Mouse (Mus musculus): Measurements from ENCODE around the gene Fbxl8. TPM values are rescaled to one million over a fixed set of nuclear protein-coding genes. Genes with fewer than 3 reads are reported as not detected.
"Not testable (repeated sequence)": the region's sequence is repeated elsewhere in the genome, so short reads cannot be mapped to it uniquely, and the experiment has no call there.

The Fbxl8 gene
- polyA plus RNA-seq, 1 experiment from 2014 or later: 1.3 TPM

- no peaks in the 10 kb centered on the region for H3K27me3 ChIP-seq
Measured at GRCm38 (mm10) chr8:105289805-105290460, 25.5 kb downstream of the Fbxl8 start, which contains the start of gene 4931428F04Rik. Gene 4931428F04Rik (minus strand): TSS chr8:105289864.

GRCm38 (mm10) chr8:105290554-105291314 is 26.3 kb downstream of the Fbxl8 start:
- Histone ChIP-seq H3K9me3 (no peaks in the 10 kb centered on the region), H3K4me2 (peak overlapping the region; percentile 69), H3K9ac (0 out of 2 replicates have a peak overlapping the region, but pooled peaks have one; percentile 40), H3K4me3 (peak overlapping the region; percentile 56), H3K4me1 (replicated peaks) (peaks cover 42% of the 10 kb centered on the region), H3K27me3 (no peaks in the 10 kb centered on the region), H3K27ac (replicated peaks) (no peak overlapping the region), H3K36me3 (no peaks in the 10 kb centered on the region)
- peak; percentile 1; the same call in 1 of the 2 replicates for ATAC-seq (ENCODE audit: low FRiP score, low read depth)
- 5% methylated on average over 31 of the region's 31 CpGs for WGBS

More at GRCm38 (mm10) chr8:105289805-105290460, 25.5 kb downstream of the Fbxl8 start, which contains the start of gene 4931428F04Rik:
- peak within 1 kb of the TSS; percentile 56 for H3K4me3 ChIP-seq
- peak within 1 kb of the TSS; percentile 40 for H3K9ac ChIP-seq
- peaks cover 7% of the 10 kb centered on the region for H3K36me3 ChIP-seq
- H3K9me3 ChIP-seq: no peaks in the 10 kb centered on the region
- peak within 1 kb of the TSS; percentile 69 for H3K4me2 ChIP-seq
- WGBS: 2% methylated on average over 43 of the region's 43 CpGs
- ATAC-seq (ENCODE audit: low FRiP score, low read depth): peak; percentile 6
- H3K27ac ChIP-seq (replicated peaks): peak within 1 kb of the TSS; percentile 94
- H3K4me1 ChIP-seq (replicated peaks): peaks cover 50% of the 10 kb centered on the region

- H3K9me3 ChIP-seq; ATAC-seq (ENCODE audit: low FRiP score, low read depth); H3K27me3 ChIP-seq; H3K36me3 ChIP-seq; H3K9ac ChIP-seq; H3K4me3 ChIP-seq; H3K4me2 ChIP-seq; H3K27ac ChIP-seq (replicated peaks): not testable (repeated sequence)
- H3K4me1 ChIP-seq (replicated peaks): peaks cover 35% of the 10 kb centered on the region
- 85% methylated on average over 8 of the region's 8 CpGs for WGBS
Measured at GRCm38 (mm10) chr8:105291364-105291763, 26.9 kb downstream of the Fbxl8 start.

- H3K9ac ChIP-seq; H3K9me3 ChIP-seq; H3K36me3 ChIP-seq; ATAC-seq (ENCODE audit: low FRiP score, low read depth); H3K4me2 ChIP-seq; H3K4me3 ChIP-seq; H3K27ac ChIP-seq (replicated peaks); H3K27me3 ChIP-seq: not testable (repeated sequence)
- WGBS: 62% methylated on average over 3 of the region's 3 CpGs
- peaks cover 32% of the 10 kb centered on the region for H3K4me1 ChIP-seq (replicated peaks)
Measured at GRCm38 (mm10) chr8:105291802-105292201, 27.4 kb downstream of the Fbxl8 start.

- Histone ChIP-seq H3K4me1 (replicated peaks) (peaks cover 31% of the 10 kb centered on the region), H3K4me3 (no peak overlapping the region), H3K4me2 (no peak overlapping the region), H3K27ac (replicated peaks) (no peak overlapping the region), H3K27me3 (no peaks in the 10 kb centered on the region), H3K9ac (no peak overlapping the region), H3K9me3 (no peaks in the 10 kb centered on the region), H3K36me3 (no peaks in the 10 kb centered on the region)
- ATAC-seq (ENCODE audit: low FRiP score, low read depth): no peak
- WGBS: 82% methylated on average over 7 of the region's 7 CpGs
Measured at GRCm38 (mm10) chr8:105292471-105292870, 28.0 kb downstream of the Fbxl8 start.

- no peaks in the 10 kb centered on the region for H3K36me3 ChIP-seq
- peaks cover 26% of the 10 kb centered on the region for H3K4me1 ChIP-seq (replicated peaks)
- H3K27me3 ChIP-seq: no peaks in the 10 kb centered on the region
- ATAC-seq (ENCODE audit: low FRiP score, low read depth): no peak
- H3K4me3 ChIP-seq: no peak overlapping the region
- 64% methylated on average over 19 of the region's 19 CpGs for WGBS
- H3K9ac ChIP-seq: no peak overlapping the region
- no peaks in the 10 kb centered on the region for H3K9me3 ChIP-seq
- H3K27ac ChIP-seq (replicated peaks): no peak overlapping the region
- H3K4me2 ChIP-seq: no peak overlapping the region
Measured at GRCm38 (mm10) chr8:105293405-105293804, 29.0 kb downstream of the Fbxl8 start.

GRCm38 (mm10) chr8:105294776-105295175 is 30.3 kb downstream of the Fbxl8 start:
- Histone ChIP-seq H3K9ac (no peak overlapping the region), H3K4me2 (0 out of 2 replicates have a peak overlapping the region, but pooled peaks have one; percentile 22), H3K27me3 (no peaks in the 10 kb centered on the region), H3K4me1 (replicated peaks) (peaks cover 35% of the 10 kb centered on the region), H3K36me3 (peaks cover 6% of the 10 kb centered on the region; the same call in 1 of the 2 replicates), H3K27ac (replicated peaks) (no peak overlapping the region), H3K9me3 (no peaks in the 10 kb centered on the region), H3K4me3 (no peak overlapping the region)
- no peak for ATAC-seq (ENCODE audit: low FRiP score, low read depth)
- 72% methylated on average over 9 of the region's 9 CpGs for WGBS

- 0 out of 2 replicates have a peak overlapping the region, but pooled peaks have one; percentile 22 for H3K4me2 ChIP-seq
- H3K9ac ChIP-seq: no peak overlapping the region
- WGBS: 76% methylated on average over 11 of the region's 11 CpGs
- no peak for ATAC-seq (ENCODE audit: low FRiP score, low read depth)
- no peak overlapping the region for H3K4me3 ChIP-seq
- H3K9me3 ChIP-seq: no peaks in the 10 kb centered on the region
- H3K4me1 ChIP-seq (replicated peaks): peaks cover 35% of the 10 kb centered on the region
- peaks cover 11% of the 10 kb centered on the region for H3K36me3 ChIP-seq
- H3K27ac ChIP-seq (replicated peaks): no peak overlapping the region
- no peaks in the 10 kb centered on the region for H3K27me3 ChIP-seq
Measured at GRCm38 (mm10) chr8:105295256-105295655, 30.8 kb downstream of the Fbxl8 start.

GRCm38 (mm10) chr8:105295895-105296573 is 31.6 kb downstream of the Fbxl8 start, which contains the start of gene Exoc3l:
Gene Exoc3l (minus strand): TSS chr8:105296101.
- H3K9ac ChIP-seq: no peak within 1 kb of the TSS
- no peaks in the 10 kb centered on the region for H3K9me3 ChIP-seq
- no peaks in the 10 kb centered on the region for H3K27me3 ChIP-seq
- H3K4me1 ChIP-seq (replicated peaks): peaks cover 30% of the 10 kb centered on the region
- H3K36me3 ChIP-seq: peaks cover 19% of the 10 kb centered on the region
- no peak for ATAC-seq (ENCODE audit: low FRiP score, low read depth)
- WGBS: 65% methylated on average over 11 of the region's 11 CpGs
- H3K4me2 ChIP-seq: peak within 1 kb of the TSS; percentile 95
- peak within 1 kb of the TSS; percentile 99; the same call in 1 of the 2 replicates for H3K4me3 ChIP-seq
- peak within 1 kb of the TSS; percentile 73 for H3K27ac ChIP-seq (replicated peaks)

- Histone ChIP-seq H3K36me3 (peaks cover 34% of the 10 kb centered on the region), H3K27me3 (no peaks in the 10 kb centered on the region), H3K4me1 (replicated peaks) (peaks cover 30% of the 10 kb centered on the region), H3K4me3 (peak within 1 kb of the TSS; percentile 99), H3K27ac (replicated peaks) (peak within 1 kb of the TSS; percentile 73), H3K9ac (peak within 1 kb of the TSS; percentile 85), H3K4me2 (peak within 1 kb of the TSS; percentile 95), H3K9me3 (no peaks in the 10 kb centered on the region)
- WGBS: under 1% methylated on average over 58 of the region's 58 CpGs
- peak; percentile 88 for ATAC-seq (ENCODE audit: low FRiP score, low read depth)
Measured at GRCm38 (mm10) chr8:105297511-105298192, 33.2 kb downstream of the Fbxl8 start, which contains the start of gene E2f4. Gene E2f4 (plus strand): TSS chr8:105297663.

Measured in hindbrain, embryonic 15.5 days (tissue).